Mouse (Mus musculus): Measurements from ENCODE around the gene Zrsr2. TPM values are rescaled to one million over a fixed set of nuclear protein-coding genes. Genes with fewer than 3 reads are reported as not detected.
A peak's percentile ranks its signal among the peaks of the same experiment; 100 is the strongest.

Gene Zrsr2
- 52.1 and 52.6 TPM in 2 replicates for polyA plus RNA-seq (2015; fragmentation: Nextera tagmentation; extraction: Ambion mirVana)

DNA sequence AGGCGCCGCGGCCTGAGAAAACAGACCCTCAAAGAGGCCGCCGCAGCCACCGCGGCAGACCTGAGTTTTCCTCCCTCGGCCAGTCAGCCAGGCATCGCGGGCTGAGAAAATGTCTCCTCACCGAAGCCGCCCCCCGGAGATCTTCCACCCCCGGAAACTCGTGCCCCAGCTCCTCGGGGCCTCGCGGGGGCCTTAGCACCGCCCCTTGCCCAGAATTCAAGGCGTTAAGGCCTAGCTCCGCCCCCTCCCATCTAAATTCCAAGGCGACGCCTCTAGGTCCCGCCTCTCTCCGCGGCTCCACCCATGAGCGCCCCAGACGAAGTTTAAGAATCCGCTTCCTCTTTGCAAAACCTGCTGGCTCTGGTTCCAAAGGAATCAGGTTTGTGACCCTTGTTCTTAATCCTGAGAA lies at the start of gene Zrsr2:
Zrsr2 (minus strand) TSS at position 195 of the 409 bp plus-strand sequence.
- H3K9me3 ChIP-seq, result no peaks in the 10 kb centered on the region
- WGBS, result 15% methylated on average over 24 of the region's 29 CpGs
- H3K36me3 ChIP-seq, result peaks cover 9% of the 10 kb centered on the region; the same call in 1 of the 2 replicates
- H3K4me3 ChIP-seq, result peak within 1 kb of the TSS; percentile 69
- peak within 1 kb of the TSS; percentile 55 for H3K4me2 ChIP-seq
- no peaks in the 10 kb centered on the region for H3K27me3 ChIP-seq
- H3K9ac ChIP-seq, result peak within 1 kb of the TSS; percentile 73
- peak within 1 kb of the TSS; percentile 99 for H3K27ac ChIP-seq
- ATAC-seq (ENCODE audit: borderline replicate concordance, extremely low read depth, low FRiP score, low TSS enrichment), result peak; percentile 97
- peaks cover 3% of the 10 kb centered on the region; the same call in 1 of the 2 replicates for H3K4me1 ChIP-seq

DNA sequence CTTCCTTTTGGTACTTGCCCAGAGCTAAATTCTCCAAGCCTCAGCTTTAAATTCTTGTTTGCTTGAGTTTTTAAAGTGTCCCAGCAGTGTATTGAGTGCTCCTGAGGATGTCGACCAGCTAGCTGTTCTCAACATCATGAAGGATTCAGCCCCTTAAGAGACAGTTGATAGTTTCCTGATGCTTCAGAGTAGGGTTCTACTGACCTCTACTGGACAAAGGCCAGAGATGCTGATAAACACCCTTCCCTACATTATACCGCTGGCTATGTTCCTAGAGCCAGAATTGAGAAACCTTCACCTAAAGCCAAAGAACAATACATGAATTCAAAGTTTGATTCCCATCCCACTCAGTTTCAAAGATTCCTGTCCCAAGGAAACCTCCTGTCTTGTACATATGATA lies 46.3 kb upstream of the Zrsr2 start:
- Histone ChIP-seq H3K9me3 (no peaks in the 10 kb centered on the region), H3K4me3 (no peak overlapping the region), H3K4me2 (no peak overlapping the region), H3K9ac (no peak overlapping the region), H3K27me3 (no peaks in the 10 kb centered on the region), H3K27ac (no peak overlapping the region), H3K4me1 (no peaks in the 10 kb centered on the region), H3K36me3 (no peaks in the 10 kb centered on the region)
- no peak for ATAC-seq (ENCODE audit: borderline replicate concordance, extremely low read depth, low FRiP score, low TSS enrichment)
- 24% methylated on average over 2 of the region's 2 CpGs for WGBS

DNA sequence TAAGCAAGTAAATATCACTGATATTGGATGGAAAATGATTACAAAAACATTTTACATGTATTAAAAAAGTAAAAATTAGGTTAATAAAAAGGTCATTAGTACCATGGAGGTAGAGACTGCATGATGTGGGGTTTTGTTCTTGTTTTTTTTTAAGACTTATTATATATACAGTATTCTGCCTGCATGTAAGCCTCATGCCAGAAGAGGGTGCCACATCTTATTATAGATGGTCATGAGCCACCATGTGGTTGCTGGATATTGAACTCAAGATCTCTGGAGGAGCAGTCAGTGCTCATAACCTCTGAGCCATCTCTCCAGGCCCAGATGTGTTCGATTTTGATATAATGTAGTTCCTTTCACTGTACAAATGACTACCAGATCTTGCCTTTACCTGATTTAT lies 41.4 kb upstream of the Zrsr2 start:
- Histone ChIP-seq H3K27me3 (no peaks in the 10 kb centered on the region), H3K4me3 (no peak overlapping the region), H3K4me2 (no peak overlapping the region), H3K4me1 (no peaks in the 10 kb centered on the region), H3K36me3 (no peaks in the 10 kb centered on the region), H3K9ac (no peak overlapping the region), H3K27ac (no peak overlapping the region), H3K9me3 (no peaks in the 10 kb centered on the region)
- 75% methylated on average over 1 of the region's 1 CpGs for WGBS
- no peak for ATAC-seq (ENCODE audit: borderline replicate concordance, extremely low read depth, low FRiP score, low TSS enrichment)

DNA sequence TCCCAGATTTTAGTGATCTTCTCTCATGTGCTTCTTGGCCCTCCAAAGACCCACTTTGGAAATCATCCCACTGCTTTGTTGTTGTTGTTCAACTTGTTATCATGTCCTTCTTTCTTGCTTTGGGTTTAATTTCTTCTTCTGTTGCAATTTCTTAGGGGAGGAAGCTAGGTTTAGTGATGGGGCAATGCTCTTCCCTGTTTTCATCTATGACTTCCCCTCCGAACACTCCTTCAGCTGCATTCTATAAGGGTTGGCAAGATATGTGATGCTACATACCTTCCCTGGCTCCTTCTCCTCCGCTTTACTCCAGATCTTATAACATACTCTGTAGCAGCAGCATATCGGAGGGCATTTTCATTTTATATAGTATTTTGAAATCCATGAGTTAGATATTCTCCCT lies 38.3 kb upstream of the Zrsr2 start:
- no peak overlapping the region for H3K4me3 ChIP-seq
- H3K9me3 ChIP-seq, result no peaks in the 10 kb centered on the region
- H3K36me3 ChIP-seq, result no peaks in the 10 kb centered on the region
- no peak overlapping the region for H3K9ac ChIP-seq
- no peaks in the 10 kb centered on the region for H3K4me1 ChIP-seq
- no peak for ATAC-seq (ENCODE audit: borderline replicate concordance, extremely low read depth, low FRiP score, low TSS enrichment)
- no peaks in the 10 kb centered on the region for H3K27me3 ChIP-seq
- 84% methylated on average over 3 of the region's 3 CpGs for WGBS
- H3K27ac ChIP-seq, result no peak overlapping the region
- H3K4me2 ChIP-seq, result no peak overlapping the region

DNA sequence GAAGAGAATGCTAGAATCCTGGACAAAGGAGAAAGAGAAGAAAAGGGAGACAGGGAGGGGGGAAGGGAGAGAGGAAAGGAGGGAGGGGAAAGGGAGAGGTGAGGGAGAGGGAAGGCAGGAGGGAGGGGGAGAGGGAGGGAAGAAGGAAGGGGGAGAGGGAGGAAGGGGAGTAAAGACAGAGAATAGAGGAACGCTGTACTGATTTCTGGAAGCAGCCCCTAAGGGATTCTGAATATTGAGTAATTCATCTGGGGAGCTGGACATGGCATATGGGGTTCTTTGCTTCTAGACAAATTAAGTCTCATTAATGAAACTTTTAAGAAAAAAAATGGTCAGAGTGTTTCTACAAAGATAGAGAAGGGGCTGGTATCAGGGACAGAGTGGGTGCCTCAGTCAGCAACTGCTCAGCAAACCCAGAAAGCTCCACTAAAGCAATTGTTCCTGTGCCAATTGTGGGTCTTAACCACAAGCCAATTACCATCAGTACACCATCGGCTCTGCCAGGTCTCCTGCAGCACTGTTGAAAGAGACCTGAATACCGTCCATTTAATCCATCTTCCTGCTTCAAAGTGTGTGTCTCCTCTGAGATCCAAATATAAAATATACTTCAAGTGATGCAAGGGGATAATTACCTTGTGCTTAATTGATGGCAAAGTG lies 29.4 kb upstream of the Zrsr2 start:
- no peak for ATAC-seq (ENCODE audit: borderline replicate concordance, extremely low read depth, low FRiP score, low TSS enrichment)
- Histone ChIP-seq H3K4me1 (no peaks in the 10 kb centered on the region), H3K27ac (no peak overlapping the region), H3K36me3 (no peaks in the 10 kb centered on the region), H3K4me3 (no peak overlapping the region), H3K4me2 (no peak overlapping the region), H3K9me3 (no peaks in the 10 kb centered on the region), H3K27me3 (no peaks in the 10 kb centered on the region), H3K9ac (no peak overlapping the region)
- 62% methylated on average over 3 of the region's 3 CpGs for WGBS

- WGBS, result 84% methylated on average over 6 of the region's 6 CpGs
- no peak overlapping the region for H3K4me3 ChIP-seq
- no peaks in the 10 kb centered on the region for H3K27me3 ChIP-seq
- H3K9ac ChIP-seq, result no peak overlapping the region
- ATAC-seq (ENCODE audit: borderline replicate concordance, extremely low read depth, low FRiP score, low TSS enrichment), result no peak
- H3K27ac ChIP-seq, result no peak overlapping the region
- no peaks in the 10 kb centered on the region for H3K9me3 ChIP-seq
- no peaks in the 10 kb centered on the region for H3K4me1 ChIP-seq
- no peaks in the 10 kb centered on the region for H3K36me3 ChIP-seq
- H3K4me2 ChIP-seq, result no peak overlapping the region
These were observed 23.7 kb upstream of the Zrsr2 start for GRCm38 (mm10) chrX:163982129-163982528.

DNA sequence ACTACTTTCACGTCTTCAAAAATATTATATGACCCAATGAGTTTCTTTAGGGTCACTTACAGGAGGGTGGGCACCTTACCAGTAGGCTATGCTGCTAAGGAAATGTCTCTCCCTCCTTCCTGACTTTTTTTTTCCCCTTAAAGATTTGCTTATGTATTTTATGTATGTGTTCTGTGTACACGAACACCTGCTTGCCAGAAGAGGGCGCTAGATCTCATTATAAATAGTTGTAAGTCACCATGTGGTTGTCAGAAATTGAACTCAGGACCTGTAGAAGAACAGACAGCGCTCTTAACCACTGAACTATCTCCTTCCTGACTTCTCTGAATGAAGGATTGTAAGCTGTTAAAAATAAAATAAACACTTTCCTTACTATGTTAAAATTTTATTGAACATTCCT lies 23.0 kb upstream of the Zrsr2 start:
- ATAC-seq (ENCODE audit: borderline replicate concordance, extremely low read depth, low FRiP score, low TSS enrichment), result no peak
- no peak overlapping the region for H3K9ac ChIP-seq
- H3K4me1 ChIP-seq, result no peaks in the 10 kb centered on the region
- H3K27ac ChIP-seq, result no peak overlapping the region
- no peak overlapping the region for H3K4me2 ChIP-seq
- no peaks in the 10 kb centered on the region for H3K27me3 ChIP-seq
- no peaks in the 10 kb centered on the region for H3K36me3 ChIP-seq
- 52% methylated on average over 4 of the region's 4 CpGs for whole genome bisulfite sequencing
- no peaks in the 10 kb centered on the region for H3K9me3 ChIP-seq
- no peak overlapping the region for H3K4me3 ChIP-seq

DNA sequence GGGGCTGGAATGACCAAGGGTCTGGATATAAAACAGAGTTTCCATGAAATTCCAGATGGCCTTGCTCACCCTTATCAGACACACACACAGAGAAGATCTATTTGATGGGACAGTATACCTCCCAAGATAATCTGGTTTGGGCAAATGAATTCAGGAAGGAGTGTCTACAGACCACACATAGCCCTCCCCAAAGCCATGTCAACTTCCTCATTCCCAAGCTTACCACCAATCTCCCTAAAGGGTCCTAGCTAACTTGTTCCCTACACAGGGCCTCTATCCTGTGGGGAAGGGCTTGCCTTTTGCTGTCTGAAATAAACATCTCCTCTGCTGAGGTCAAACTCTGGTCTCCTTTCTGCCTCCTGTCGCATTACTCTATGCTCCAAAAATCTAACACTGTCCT lies 22.6 kb upstream of the Zrsr2 start:
- 90% methylated on average over 1 of the region's 1 CpGs for WGBS
- no peak overlapping the region for H3K4me2 ChIP-seq
- H3K9ac ChIP-seq, result no peak overlapping the region
- H3K9me3 ChIP-seq, result no peaks in the 10 kb centered on the region
- H3K4me3 ChIP-seq, result no peak overlapping the region
- no peaks in the 10 kb centered on the region for H3K4me1 ChIP-seq
- no peak overlapping the region for H3K27ac ChIP-seq
- no peak for ATAC-seq (ENCODE audit: borderline replicate concordance, extremely low read depth, low FRiP score, low TSS enrichment)
- H3K27me3 ChIP-seq, result no peaks in the 10 kb centered on the region
- no peaks in the 10 kb centered on the region for H3K36me3 ChIP-seq

GRCm38 (mm10) chrX:163957803-163958466 lies 526 bp downstream of the Zrsr2 start:
- H3K4me1 ChIP-seq, result peaks cover 3% of the 10 kb centered on the region; the same call in 1 of the 2 replicates
- peak overlapping the region; percentile 69 for H3K4me3 ChIP-seq
- H3K9ac ChIP-seq, result peak overlapping the region; percentile 73
- peak overlapping the region; percentile 55 for H3K4me2 ChIP-seq
- H3K9me3 ChIP-seq, result no peaks in the 10 kb centered on the region
- peak; percentile 94 for ATAC-seq (ENCODE audit: borderline replicate concordance, extremely low read depth, low FRiP score, low TSS enrichment)
- H3K27me3 ChIP-seq, result no peaks in the 10 kb centered on the region
- H3K36me3 ChIP-seq, result peaks cover 14% of the 10 kb centered on the region; the same call in 1 of the 2 replicates
- WGBS, result 25% methylated on average over 43 of the region's 67 CpGs
- H3K27ac ChIP-seq, result peak overlapping the region; percentile 99

- 22% methylated on average over 12 of the region's 12 CpGs for WGBS
- ATAC-seq (ENCODE audit: borderline replicate concordance, extremely low read depth, low FRiP score, low TSS enrichment), result no peak; the same call in 1 of the 2 replicates
- peaks cover 3% of the 10 kb centered on the region; the same call in 1 of the 2 replicates for H3K4me1 ChIP-seq
These were observed 1.1 kb downstream of the Zrsr2 start for GRCm38 (mm10) chrX:163957381-163957780.

GRCm38 (mm10) chrX:163951618-163952017 lies 6.8 kb downstream of the Zrsr2 start:
- H3K4me2 ChIP-seq, result no peak overlapping the region
- H3K27ac ChIP-seq, result no peak overlapping the region
- no peak overlapping the region for H3K4me3 ChIP-seq
- no peaks in the 10 kb centered on the region for H3K27me3 ChIP-seq
- no peaks in the 10 kb centered on the region for H3K4me1 ChIP-seq
- 25% methylated on average over 1 of the region's 1 CpGs for WGBS
- no peak for ATAC-seq (ENCODE audit: borderline replicate concordance, extremely low read depth, low FRiP score, low TSS enrichment)
- peaks cover 34% of the 10 kb centered on the region for H3K36me3 ChIP-seq
- no peak overlapping the region for H3K9ac ChIP-seq
- H3K9me3 ChIP-seq, result no peaks in the 10 kb centered on the region

More at GRCm38 (mm10) chrX:163957381-163957780, 1.1 kb downstream of the Zrsr2 start:
- Histone ChIP-seq H3K9ac (peak overlapping the region; percentile 73), H3K27ac (peak overlapping the region; percentile 99), H3K4me2 (peak overlapping the region; percentile 55), H3K36me3 (peaks cover 16% of the 10 kb centered on the region), H3K4me3 (peak overlapping the region; percentile 69), H3K9me3 (no peaks in the 10 kb centered on the region), H3K27me3 (no peaks in the 10 kb centered on the region)

DNA sequence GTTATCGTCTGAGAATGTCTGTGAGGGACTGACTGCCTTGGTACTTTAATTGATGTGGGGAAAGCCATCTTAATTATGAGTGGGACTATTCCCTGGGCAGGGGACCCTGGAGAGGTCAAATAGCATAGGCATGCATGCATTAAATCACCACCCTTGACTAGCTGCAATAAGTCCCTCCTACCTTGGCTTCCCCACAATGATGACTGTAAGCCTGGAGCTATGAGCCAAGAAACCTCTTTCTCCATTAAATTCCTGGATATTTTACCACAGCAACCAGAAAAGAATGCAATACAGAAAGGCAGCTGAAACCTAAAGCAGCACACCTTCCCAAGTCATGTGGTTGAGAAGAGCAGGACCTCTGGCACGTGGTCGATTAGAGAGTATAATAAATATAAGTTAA lies 14.1 kb downstream of the Zrsr2 start:
- no peaks in the 10 kb centered on the region for H3K27me3 ChIP-seq
- peaks cover 21% of the 10 kb centered on the region for H3K36me3 ChIP-seq
- no peak overlapping the region for H3K4me3 ChIP-seq
- no peak overlapping the region for H3K27ac ChIP-seq
- no peak for ATAC-seq (ENCODE audit: borderline replicate concordance, extremely low read depth, low FRiP score, low TSS enrichment)
- H3K4me1 ChIP-seq, result no peaks in the 10 kb centered on the region
- 91% methylated on average over 3 of the region's 3 CpGs for WGBS
- no peaks in the 10 kb centered on the region for H3K9me3 ChIP-seq
- no peak overlapping the region for H3K4me2 ChIP-seq
- no peak overlapping the region for H3K9ac ChIP-seq
